Mouse (Mus musculus) heart, adult 11 months (tissue): ENCODE measurements around the gene Olfr1034.
"Not testable (repeated sequence)": the region's sequence is repeated elsewhere in the genome, so short reads cannot be mapped to it uniquely, and the experiment has no call there.

ENCODE experiments used
- DNase-seq: peaks from one replicate; pipeline ENCODE4 v3.0.0; 2022

The Olfr1034 gene

DNA sequence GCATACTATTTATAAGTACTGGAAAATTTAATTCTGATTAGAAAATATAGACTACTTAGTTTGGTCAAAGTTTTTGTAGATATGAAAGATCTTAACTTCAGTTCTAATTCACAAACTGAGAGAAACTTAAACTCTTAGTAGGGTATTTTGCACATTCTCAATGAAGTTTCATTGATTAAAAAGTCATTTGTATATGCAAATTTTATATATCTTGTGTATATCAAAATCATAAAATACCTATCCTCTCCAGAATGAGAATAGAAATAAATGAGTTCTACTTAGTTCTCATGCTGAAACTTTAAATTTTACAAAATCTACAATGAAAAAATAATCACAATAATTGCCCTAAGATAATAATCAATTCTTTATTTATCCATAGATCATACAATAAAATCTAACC lies at the start of gene Olfr1034:
TSS of gene Olfr1034 (plus strand) at position 301 of the 400 bp plus-strand sequence.
- no peak for DNase-seq

DNA sequence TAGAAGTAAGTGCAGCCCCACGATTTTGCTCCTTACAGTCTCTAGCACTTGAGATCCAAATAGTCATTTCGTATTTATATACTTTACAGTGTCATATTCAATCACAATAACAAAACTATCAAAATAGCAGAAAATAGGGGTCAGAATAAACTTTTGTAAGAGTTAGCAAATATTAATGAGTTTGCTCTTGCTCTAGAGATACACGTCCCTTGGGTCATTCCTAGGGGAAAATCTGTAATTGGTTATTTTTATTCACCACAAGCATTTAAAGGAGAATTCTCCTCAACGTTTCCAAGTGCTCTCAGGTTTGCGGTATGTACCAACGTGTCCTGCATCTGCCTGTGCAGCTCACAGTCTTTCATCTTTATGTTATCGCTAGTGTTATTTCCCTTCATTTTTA lies 40.4 kb upstream of the Olfr1034 start, which contains the start of gene Olfr1032:
TSS of gene Olfr1032 (plus strand) at position 301 of the 400 bp plus-strand sequence.
- no peak for DNase-seq

DNA sequence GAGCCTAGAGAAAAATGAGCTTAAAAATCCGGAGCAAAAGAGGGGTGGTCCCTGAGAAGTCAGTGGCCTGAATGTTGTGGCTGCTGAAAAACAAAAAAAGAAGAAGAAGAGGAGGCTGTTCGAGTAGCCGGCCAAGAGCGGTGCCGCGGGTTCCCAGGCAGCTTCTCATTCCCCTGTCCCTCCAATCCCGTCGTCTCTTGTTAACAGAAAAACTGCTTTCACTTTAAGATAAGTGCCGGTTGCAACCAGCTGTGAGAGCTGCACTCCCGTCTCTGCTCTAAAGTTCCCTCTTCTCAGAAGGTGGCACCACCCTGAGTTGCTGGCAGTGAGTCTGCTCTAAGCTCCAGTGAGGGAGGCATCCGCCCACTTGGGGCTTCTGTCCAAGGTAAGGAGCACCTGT lies 25.3 kb upstream of the Olfr1034 start, which contains the start of gene Olfr1033:
TSS of gene Olfr1033 (plus strand) at position 228 of the 400 bp plus-strand sequence.
- DNase-seq, result peak; percentile 97

DNA sequence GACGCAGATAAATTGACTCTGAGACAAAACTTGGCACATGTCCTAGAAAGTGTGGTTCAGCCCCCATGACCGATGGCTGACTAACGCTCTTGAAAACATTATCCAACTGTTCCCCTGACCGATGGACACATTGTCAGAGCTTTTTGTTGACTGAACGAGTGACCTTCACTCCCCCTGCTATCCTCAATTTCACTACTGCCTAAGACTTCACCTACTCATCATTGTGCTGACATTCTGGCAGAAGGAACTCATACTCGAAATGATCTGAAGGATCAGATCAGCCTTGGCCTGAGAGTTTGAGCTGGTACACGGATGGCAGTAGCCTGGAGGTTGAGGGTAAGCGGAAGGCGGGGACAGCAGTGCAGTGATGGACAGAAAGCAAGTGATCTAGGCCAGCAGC lies 24.1 kb upstream of the Olfr1034 start:
- peak; percentile 79 for DNase-seq

DNA sequence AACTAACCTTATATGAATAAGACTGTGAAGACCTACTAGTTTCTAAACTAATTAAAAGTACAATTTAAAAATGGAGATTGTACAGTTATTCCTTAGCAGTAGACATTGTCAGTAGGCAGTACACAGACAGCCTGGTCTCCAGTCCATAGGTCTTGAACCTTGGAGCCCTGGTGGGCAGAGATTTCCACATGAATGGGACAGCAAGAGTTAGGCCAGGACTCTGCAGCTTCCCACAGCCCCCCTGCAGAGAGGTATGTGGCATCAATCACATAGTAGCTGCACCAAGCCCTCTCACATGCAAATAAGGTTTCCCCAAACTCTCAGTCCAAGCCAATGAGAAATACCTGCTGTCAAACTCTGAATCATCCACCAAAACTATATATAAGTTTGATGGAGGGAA lies 5.1 kb downstream of the Olfr1034 start:
- DNase-seq, result not testable (repeated sequence)

DNA sequence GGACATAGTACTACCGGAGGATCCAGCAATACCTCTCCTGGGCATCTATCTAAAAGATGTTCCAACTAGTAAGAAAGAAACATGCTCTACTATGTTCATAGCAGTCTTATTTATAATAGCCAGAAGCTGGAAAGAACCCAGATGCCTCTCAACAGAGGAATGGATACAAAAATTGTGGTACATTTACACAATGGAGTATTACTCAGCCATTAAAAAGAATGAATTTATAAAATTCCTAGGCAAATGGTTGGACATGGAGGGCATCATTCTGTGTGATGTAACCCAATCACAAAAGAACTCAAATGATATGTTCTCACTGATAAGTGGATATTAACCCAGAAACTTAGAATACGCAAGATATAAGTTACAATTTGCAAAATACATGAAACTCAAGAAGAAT lies 18.1 kb downstream of the Olfr1034 start:
- DNase-seq, result not testable (repeated sequence)

DNA sequence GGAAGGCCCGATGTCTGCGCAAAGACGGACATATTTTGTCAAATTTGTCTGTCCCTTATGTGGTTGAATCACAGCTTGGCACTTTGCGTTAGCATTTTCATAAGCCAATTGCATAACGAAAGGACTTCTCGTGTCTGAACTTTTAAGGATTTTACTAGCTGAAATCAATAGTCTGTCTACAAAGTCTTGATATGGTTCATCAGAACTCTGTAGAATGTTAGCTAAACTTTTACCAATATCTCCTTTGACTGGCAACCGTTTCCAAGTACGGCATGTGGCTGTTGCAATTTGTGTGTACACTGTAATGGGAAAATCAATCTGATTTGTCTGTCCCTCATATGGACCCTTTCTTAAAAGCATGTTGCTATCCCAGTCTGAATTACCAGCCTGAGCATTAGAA lies 24.5 kb downstream of the Olfr1034 start:
- DNase-seq, result no peak

DNA sequence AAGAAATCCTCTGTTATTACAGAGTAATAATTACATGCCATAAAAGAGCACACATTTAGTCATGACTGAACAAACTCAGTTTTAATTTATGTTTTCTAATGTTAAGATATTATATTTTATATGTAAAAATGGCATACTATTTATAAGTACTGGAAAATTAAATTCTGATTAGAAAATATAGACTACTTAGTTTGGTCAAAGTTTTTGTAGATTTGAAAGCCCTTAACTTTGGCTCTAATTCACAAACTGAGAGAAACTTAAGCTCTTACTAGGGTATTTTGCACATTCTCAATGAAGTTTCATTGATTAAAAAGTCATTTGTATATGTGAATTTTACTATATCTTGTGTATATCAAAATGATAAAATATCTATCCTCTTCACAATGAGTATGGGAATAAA lies 28.0 kb downstream of the Olfr1034 start, which contains the start of gene Olfr1036:
TSS of gene Olfr1036 (plus strand) at position 301 of the 400 bp plus-strand sequence.
- DNase-seq, result not testable (repeated sequence)

DNA sequence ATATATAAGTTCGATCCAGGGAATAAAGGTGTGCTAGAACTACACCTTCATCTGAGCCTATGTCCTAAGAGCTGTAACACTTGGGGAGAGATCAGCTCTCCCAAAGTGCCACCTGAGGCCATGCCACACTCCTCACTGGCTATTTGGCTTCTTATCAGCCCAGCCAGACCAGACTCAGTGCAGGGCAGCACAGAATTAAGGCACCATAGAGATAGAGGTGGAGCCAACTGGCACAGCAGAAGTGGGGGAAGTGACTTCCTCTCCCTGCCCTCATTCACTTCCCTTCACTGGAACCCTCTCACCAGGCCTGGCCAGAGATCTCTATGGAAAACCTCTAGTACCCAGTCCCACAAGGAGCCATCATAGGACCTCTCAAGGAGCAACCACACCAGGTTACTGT lies 34.8 kb downstream of the Olfr1034 start:
- not testable (repeated sequence) for DNase-seq

DNA sequence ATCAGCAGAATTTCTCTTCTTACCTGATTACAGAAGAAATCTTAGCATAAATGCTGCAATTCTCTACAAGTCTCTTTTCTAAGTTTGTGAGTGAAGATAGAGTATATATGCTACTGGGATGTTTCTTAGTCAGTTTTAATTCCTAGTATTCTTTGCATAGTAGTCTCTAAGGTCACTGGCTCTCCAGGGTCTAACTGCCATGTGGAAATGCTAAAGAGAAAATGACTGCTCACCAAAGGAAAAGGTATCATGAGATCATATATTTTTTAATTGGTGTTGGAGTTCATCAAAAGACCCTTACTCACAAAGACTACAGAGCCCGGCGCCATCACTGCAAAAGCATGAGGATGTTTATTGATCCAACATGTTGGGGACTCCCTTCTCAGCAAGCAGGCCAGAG lies 41.6 kb downstream of the Olfr1034 start, which contains the start of gene Olfr1037:
TSS of gene Olfr1037 (minus strand) at position 101 of the 400 bp plus-strand sequence.
- no peak for DNase-seq
